20 mouse cellular contexts compared by ENCODE assay signal in genomic region chr14:30306221-30306620, GRCm38 (mm10).
"Had no signal": no experiment of that assay in that cellular context is flagged by ENCODE, and none has a peak within 500 bp of the region (broad histone marks: within the 10 kb centered on the region; RNA-seq: fewer than 3 reads in every experiment).

No protein-coding gene starts in this region.

- H3K4me3 ChIP-seq: kidney, embryonic 15.5 days; left cerebral cortex, adult 2 months; liver, embryonic 12.5 days; liver, embryonic 15.5 days; midbrain, embryonic 12.5 days had no signal

- ATAC-seq: liver, embryonic 12.5 days had no signal

- H3K4me1 ChIP-seq: kidney, embryonic 15.5 days; liver, embryonic 12.5 days; liver, embryonic 15.5 days had no signal

- DNase-seq: kidney, adult 11 months; kidney, adult 8-10 months; kidney, postnatal 10 days; kidney, postnatal 36 days; layer of hippocampus, postnatal 36 days; lung, adult 2 months; lung, postnatal 14 days; lung, postnatal 4 days; right cerebral cortex, adult 18-20 months; right cerebral cortex, postnatal 14 days; right cerebral cortex, postnatal 4 days; thymus, adult 2 months; thymus, postnatal 14 days; thymus, postnatal 4 days had no signal

- H3K36me3 ChIP-seq: kidney, embryonic 15.5 days; liver, embryonic 12.5 days; liver, embryonic 15.5 days; midbrain, embryonic 12.5 days had no signal

- H3K9me3 ChIP-seq: kidney, embryonic 15.5 days; liver, embryonic 12.5 days; liver, embryonic 15.5 days; midbrain, embryonic 12.5 days had no signal

- H3K27ac ChIP-seq: kidney, embryonic 15.5 days; left cerebral cortex, adult 2 months; liver, embryonic 12.5 days; liver, embryonic 15.5 days; midbrain, embryonic 12.5 days; stomach, postnatal 0 days had no signal

- H3K9ac ChIP-seq: kidney, embryonic 15.5 days; liver, embryonic 12.5 days; liver, embryonic 15.5 days; midbrain, embryonic 12.5 days had no signal

- H3K27me3 ChIP-seq: kidney, embryonic 15.5 days; liver, embryonic 12.5 days; liver, embryonic 15.5 days; midbrain, embryonic 12.5 days had no signal

- H3K4me2 ChIP-seq: kidney, embryonic 15.5 days; liver, embryonic 12.5 days; liver, embryonic 15.5 days; midbrain, embryonic 12.5 days had no signal
